Mouse (Mus musculus): ENCODE data around the gene Neb. TPM values are rescaled to one million over a fixed set of nuclear protein-coding genes. Genes with fewer than 3 reads are reported as not detected.

Neb gene
- polyA plus RNA-seq, 1 experiment from 2014 or later = 1.0 TPM

DNA sequence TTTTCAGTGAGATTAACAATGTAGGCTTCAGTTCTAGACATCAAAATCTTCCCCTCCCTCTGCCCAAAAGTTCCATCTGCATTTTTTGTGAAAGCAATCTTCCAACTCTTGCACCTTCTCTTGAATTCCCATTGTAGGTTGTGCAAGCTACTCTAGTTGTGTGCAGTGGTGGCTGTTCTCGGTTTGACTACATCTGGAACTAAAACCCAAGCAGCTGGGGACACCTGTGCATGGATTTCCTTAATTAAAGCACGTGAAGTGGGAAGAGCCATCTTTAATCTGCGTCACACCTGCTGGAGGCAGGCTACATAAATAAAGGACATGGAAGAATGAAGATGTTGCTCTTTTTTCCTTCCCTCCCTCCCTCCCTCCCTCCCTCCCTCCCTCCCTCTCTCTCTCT, 11.7 kb upstream of the Neb start:
- Histone ChIP-seq H3K9me3 (ENCODE audit: control insufficient read depth, low read depth, low read length) (no peaks in the 10 kb centered on the region), H3K4me1 (ENCODE audit: control insufficient read depth, insufficient read depth, low read length) (no peaks in the 10 kb centered on the region), H3K27me3 (ENCODE audit: control insufficient read depth, insufficient read depth, low read length) (no peaks in the 10 kb centered on the region), H3K4me3 (ENCODE audit: low read depth, low read length) (no peak overlapping the region), H3K36me3 (ENCODE audit: control insufficient read depth, insufficient read depth, low read length) (no peaks in the 10 kb centered on the region), H3K9ac (replicated peaks; ENCODE audit: low read depth, low read length) (no peak overlapping the region), H3K27ac (ENCODE audit: low read length) (no peak overlapping the region), H3K4me2 (replicated peaks; ENCODE audit: low read depth, low read length) (no peak overlapping the region)
- no peak for ATAC-seq (ENCODE audit: insufficient number of reproducible peaks, insufficient read depth, low FRiP score, low read depth)
- WGBS = 57% methylated on average over 3 of the region's 3 CpGs

DNA sequence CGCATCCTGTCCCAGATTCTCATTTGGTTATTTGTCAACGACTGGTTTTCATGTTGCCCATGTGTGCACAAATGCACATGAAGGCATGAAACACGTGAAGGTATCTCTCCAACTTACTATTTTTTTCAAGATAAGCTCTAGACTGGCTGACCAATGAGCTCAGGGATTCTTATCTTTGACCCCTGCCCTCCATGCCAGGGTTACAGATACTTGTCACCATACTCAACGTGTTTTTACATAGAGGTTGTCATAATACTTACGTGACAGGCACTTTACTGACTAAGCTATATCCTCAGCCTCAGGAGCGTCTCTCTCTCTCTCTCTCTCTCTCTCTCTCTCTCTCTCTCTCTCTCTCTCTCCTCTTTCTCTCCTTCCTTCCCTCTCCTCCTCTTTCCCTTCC, 8.2 kb upstream of the Neb start:
- Histone ChIP-seq H3K4me3 (ENCODE audit: low read depth, low read length) (no peak overlapping the region), H3K36me3 (ENCODE audit: control insufficient read depth, insufficient read depth, low read length) (no peaks in the 10 kb centered on the region), H3K9ac (replicated peaks; ENCODE audit: low read depth, low read length) (no peak overlapping the region), H3K27me3 (ENCODE audit: control insufficient read depth, insufficient read depth, low read length) (no peaks in the 10 kb centered on the region), H3K27ac (ENCODE audit: low read length) (no peak overlapping the region), H3K9me3 (ENCODE audit: control insufficient read depth, low read depth, low read length) (no peaks in the 10 kb centered on the region), H3K4me1 (ENCODE audit: control insufficient read depth, insufficient read depth, low read length) (no peaks in the 10 kb centered on the region), H3K4me2 (replicated peaks; ENCODE audit: low read depth, low read length) (no peak overlapping the region)
- WGBS = 58% methylated on average over 6 of the region's 6 CpGs
- ATAC-seq (ENCODE audit: insufficient number of reproducible peaks, insufficient read depth, low FRiP score, low read depth) = no peak

DNA sequence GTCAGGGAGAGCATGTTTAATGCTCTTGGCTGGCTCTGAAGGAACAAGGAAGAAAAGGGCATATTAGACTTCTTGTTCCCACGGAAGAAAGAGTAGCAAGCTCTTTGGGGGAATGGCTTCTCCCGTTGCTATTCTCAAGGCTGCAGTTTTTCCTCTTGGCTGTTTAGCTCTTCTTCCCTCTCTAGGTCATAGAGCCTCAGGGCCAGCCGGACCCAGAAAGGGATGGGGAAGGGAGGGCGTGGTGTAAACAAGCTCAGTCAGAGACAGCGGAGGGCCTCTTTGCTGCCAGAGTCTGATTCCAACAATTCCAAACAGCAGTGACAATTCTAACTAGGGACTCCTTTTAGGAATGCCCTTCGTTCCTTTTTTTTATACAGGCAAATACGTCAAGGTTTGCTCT, 7.8 kb upstream of the Neb start:
- WGBS = 27% methylated on average over 7 of the region's 7 CpGs
- 0 out of 2 replicates have a peak overlapping the region, but pooled peaks have one; percentile 11 for H3K4me2 ChIP-seq (replicated peaks; ENCODE audit: low read depth, low read length)
- no peak for ATAC-seq (ENCODE audit: insufficient number of reproducible peaks, insufficient read depth, low FRiP score, low read depth)
- H3K9me3 ChIP-seq (ENCODE audit: control insufficient read depth, low read depth, low read length) = no peaks in the 10 kb centered on the region
- no peak overlapping the region for H3K27ac ChIP-seq (ENCODE audit: low read length)
- no peaks in the 10 kb centered on the region for H3K36me3 ChIP-seq (ENCODE audit: control insufficient read depth, insufficient read depth, low read length)
- H3K4me3 ChIP-seq (ENCODE audit: low read depth, low read length) = no peak overlapping the region
- no peaks in the 10 kb centered on the region for H3K4me1 ChIP-seq (ENCODE audit: control insufficient read depth, insufficient read depth, low read length)
- no peaks in the 10 kb centered on the region for H3K27me3 ChIP-seq (ENCODE audit: control insufficient read depth, insufficient read depth, low read length)
- no peak overlapping the region for H3K9ac ChIP-seq (replicated peaks; ENCODE audit: low read depth, low read length)

GRCm38 (mm10) chr2:52378848-52379261, 581 bp upstream of the Neb start:
- Histone ChIP-seq H3K4me1 (ENCODE audit: control insufficient read depth, insufficient read depth, low read length) (no peaks in the 10 kb centered on the region), H3K27ac (ENCODE audit: low read length) (no peak overlapping the region), H3K9ac (replicated peaks; ENCODE audit: low read depth, low read length) (no peak overlapping the region), H3K4me3 (ENCODE audit: low read depth, low read length) (no peak overlapping the region), H3K36me3 (ENCODE audit: control insufficient read depth, insufficient read depth, low read length) (no peaks in the 10 kb centered on the region), H3K9me3 (ENCODE audit: control insufficient read depth, low read depth, low read length) (no peaks in the 10 kb centered on the region), H3K27me3 (ENCODE audit: control insufficient read depth, insufficient read depth, low read length) (no peaks in the 10 kb centered on the region), H3K4me2 (replicated peaks; ENCODE audit: low read depth, low read length) (no peak overlapping the region)
- 67% methylated on average over 10 of the region's 10 CpGs for WGBS
- no peak for ATAC-seq (ENCODE audit: insufficient number of reproducible peaks, insufficient read depth, low FRiP score, low read depth)

- H3K4me2 ChIP-seq (replicated peaks; ENCODE audit: low read depth, low read length) = no peak overlapping the region
- WGBS = 48% methylated on average over 13 of the region's 13 CpGs
- no peak for ATAC-seq (ENCODE audit: insufficient number of reproducible peaks, insufficient read depth, low FRiP score, low read depth)
Observed at GRCm38 (mm10) chr2:52377706-52378447, 397 bp downstream of the Neb start.

DNA sequence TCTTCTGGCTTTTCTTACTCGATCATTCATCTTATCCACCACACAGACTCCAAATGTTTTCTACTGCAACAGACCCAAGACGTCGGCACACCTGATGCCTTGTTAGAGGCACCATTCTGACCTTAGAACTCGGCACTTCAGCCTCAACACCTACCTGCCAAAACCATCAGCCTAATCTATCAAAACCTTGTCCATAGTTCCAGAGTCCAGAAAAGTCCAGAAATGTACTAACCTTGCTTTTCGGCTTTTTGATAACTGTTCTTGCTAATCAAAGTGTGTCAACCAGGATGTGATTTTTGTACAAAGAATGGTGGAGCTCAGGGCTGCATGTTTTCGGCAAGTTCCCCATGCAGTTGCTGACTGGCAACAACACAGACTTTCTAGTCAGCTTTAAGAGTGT, 3.6 kb downstream of the Neb start:
- Histone ChIP-seq H3K9me3 (ENCODE audit: control insufficient read depth, low read depth, low read length) (no peaks in the 10 kb centered on the region), H3K27me3 (ENCODE audit: control insufficient read depth, insufficient read depth, low read length) (no peaks in the 10 kb centered on the region), H3K9ac (replicated peaks; ENCODE audit: low read depth, low read length) (no peak overlapping the region), H3K4me1 (ENCODE audit: control insufficient read depth, insufficient read depth, low read length) (no peaks in the 10 kb centered on the region), H3K4me3 (ENCODE audit: low read depth, low read length) (no peak overlapping the region), H3K27ac (ENCODE audit: low read length) (no peak overlapping the region), H3K36me3 (ENCODE audit: control insufficient read depth, insufficient read depth, low read length) (no peaks in the 10 kb centered on the region), H3K4me2 (replicated peaks; ENCODE audit: low read depth, low read length) (no peak overlapping the region)
- 89% methylated on average over 6 of the region's 6 CpGs for WGBS
- ATAC-seq (ENCODE audit: insufficient number of reproducible peaks, insufficient read depth, low FRiP score, low read depth) = no peak

More at GRCm38 (mm10) chr2:52377706-52378447, 397 bp downstream of the Neb start:
- H3K27me3 ChIP-seq (ENCODE audit: control insufficient read depth, insufficient read depth, low read length) = no peaks in the 10 kb centered on the region
- H3K9ac ChIP-seq (replicated peaks; ENCODE audit: low read depth, low read length) = no peak overlapping the region
- no peaks in the 10 kb centered on the region for H3K36me3 ChIP-seq (ENCODE audit: control insufficient read depth, insufficient read depth, low read length)
- no peaks in the 10 kb centered on the region for H3K4me1 ChIP-seq (ENCODE audit: control insufficient read depth, insufficient read depth, low read length)
- H3K9me3 ChIP-seq (ENCODE audit: control insufficient read depth, low read depth, low read length) = no peaks in the 10 kb centered on the region
- no peak overlapping the region for H3K27ac ChIP-seq (ENCODE audit: low read length)
- H3K4me3 ChIP-seq (ENCODE audit: low read depth, low read length) = no peak overlapping the region

DNA sequence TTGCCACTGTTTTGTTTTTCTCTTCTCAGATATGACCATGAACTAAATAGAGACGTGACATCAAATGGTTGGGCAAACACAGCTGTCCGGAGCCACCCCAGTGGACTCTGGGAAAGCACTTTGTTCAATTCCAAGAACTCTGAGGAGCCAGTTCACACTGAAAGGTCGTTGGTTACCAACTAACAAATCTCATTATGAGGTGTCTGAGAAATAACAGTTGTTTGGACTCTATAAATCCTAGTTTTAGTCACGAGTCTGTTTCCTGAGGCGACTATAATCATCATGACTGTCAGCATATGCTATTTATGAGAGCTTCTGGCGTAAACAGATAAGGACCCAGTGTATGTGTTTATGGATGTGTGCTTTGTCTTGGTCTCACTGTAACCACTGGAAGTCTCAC, 5.8 kb downstream of the Neb start:
- no peak overlapping the region for H3K9ac ChIP-seq (replicated peaks; ENCODE audit: low read depth, low read length)
- ATAC-seq (ENCODE audit: insufficient number of reproducible peaks, insufficient read depth, low FRiP score, low read depth) = no peak
- no peak overlapping the region for H3K27ac ChIP-seq (ENCODE audit: low read length)
- H3K27me3 ChIP-seq (ENCODE audit: control insufficient read depth, insufficient read depth, low read length) = no peaks in the 10 kb centered on the region
- no peaks in the 10 kb centered on the region for H3K4me1 ChIP-seq (ENCODE audit: control insufficient read depth, insufficient read depth, low read length)
- no peak overlapping the region for H3K4me2 ChIP-seq (replicated peaks; ENCODE audit: low read depth, low read length)
- WGBS = 60% methylated on average over 6 of the region's 6 CpGs
- no peaks in the 10 kb centered on the region for H3K9me3 ChIP-seq (ENCODE audit: control insufficient read depth, low read depth, low read length)
- no peak overlapping the region for H3K4me3 ChIP-seq (ENCODE audit: low read depth, low read length)
- H3K36me3 ChIP-seq (ENCODE audit: control insufficient read depth, insufficient read depth, low read length) = no peaks in the 10 kb centered on the region

DNA sequence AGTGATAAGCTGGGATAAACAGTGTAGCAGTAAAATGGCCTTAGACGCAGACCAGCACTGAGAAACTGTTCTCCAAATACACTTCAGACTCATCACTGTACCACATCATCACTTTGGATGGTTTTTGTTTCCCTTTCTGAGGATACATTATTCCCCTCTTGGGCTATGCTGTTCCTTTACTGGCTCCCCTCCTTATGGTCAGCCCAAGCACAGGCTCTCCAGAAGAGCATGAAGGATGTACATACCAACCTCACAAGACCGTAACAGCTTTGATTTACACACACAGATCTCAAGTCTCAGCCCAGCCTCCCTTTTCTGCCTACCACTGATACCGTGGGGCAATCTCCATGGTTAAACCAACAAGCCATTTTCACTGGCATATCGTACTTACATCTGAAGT, 6.2 kb downstream of the Neb start:
- no peak for ATAC-seq (ENCODE audit: insufficient number of reproducible peaks, insufficient read depth, low FRiP score, low read depth)
- 72% methylated on average over 4 of the region's 4 CpGs for WGBS
- H3K36me3 ChIP-seq (ENCODE audit: control insufficient read depth, insufficient read depth, low read length) = no peaks in the 10 kb centered on the region
- H3K4me1 ChIP-seq (ENCODE audit: control insufficient read depth, insufficient read depth, low read length) = no peaks in the 10 kb centered on the region
- H3K9me3 ChIP-seq (ENCODE audit: control insufficient read depth, low read depth, low read length) = no peaks in the 10 kb centered on the region
- H3K27me3 ChIP-seq (ENCODE audit: control insufficient read depth, insufficient read depth, low read length) = no peaks in the 10 kb centered on the region
- H3K9ac ChIP-seq (replicated peaks; ENCODE audit: low read depth, low read length) = no peak overlapping the region
- H3K27ac ChIP-seq (ENCODE audit: low read length) = no peak overlapping the region
- H3K4me2 ChIP-seq (replicated peaks; ENCODE audit: low read depth, low read length) = no peak overlapping the region
- no peak overlapping the region for H3K4me3 ChIP-seq (ENCODE audit: low read depth, low read length)

- no peaks in the 10 kb centered on the region for H3K4me1 ChIP-seq (ENCODE audit: control insufficient read depth, insufficient read depth, low read length)
- no peak overlapping the region for H3K4me3 ChIP-seq (ENCODE audit: low read depth, low read length)
- H3K27me3 ChIP-seq (ENCODE audit: control insufficient read depth, insufficient read depth, low read length) = no peaks in the 10 kb centered on the region
- no peak overlapping the region for H3K4me2 ChIP-seq (replicated peaks; ENCODE audit: low read depth, low read length)
- H3K9me3 ChIP-seq (ENCODE audit: control insufficient read depth, low read depth, low read length) = no peaks in the 10 kb centered on the region
- H3K27ac ChIP-seq (ENCODE audit: low read length) = no peak overlapping the region
- peak; percentile 33; the same call in 1 of the 2 replicates for ATAC-seq (ENCODE audit: insufficient number of reproducible peaks, insufficient read depth, low FRiP score, low read depth)
- WGBS = 24% methylated on average over 2 of the region's 2 CpGs
- H3K36me3 ChIP-seq (ENCODE audit: control insufficient read depth, insufficient read depth, low read length) = no peaks in the 10 kb centered on the region
- H3K9ac ChIP-seq (replicated peaks; ENCODE audit: low read depth, low read length) = no peak overlapping the region
Observed at GRCm38 (mm10) chr2:52371066-52371465, 7.2 kb downstream of the Neb start.
